Mouse (Mus musculus) MEL (cell line): ENCODE measurements around the gene Akr1cl.

ENCODE experiments used
- CTCF ChIP-seq, 3 experiments: IDR thresholded peaks in 2 of 3; conservative IDR thresholded peaks in 1 of 3; 2 replicates each; pipeline ENCODE4 v1.5.1; 2011 to 2012; ENCODE audit warnings: low read length in 3 of 3, low read depth in 2 of 3, mild to moderate bottlenecking in 2 of 3, improper control_type of control experiment in 1 of 3, inconsistent platforms in 1 of 3, mixed read lengths in 1 of 3, moderate library complexity in 1 of 3; ENCODE audit not compliant: control insufficient read depth in 1 of 3, insufficient read depth in 1 of 3, poor library complexity in 1 of 3, severe bottlenecking in 1 of 3
- MAX ChIP-seq: IDR thresholded peaks from 2 replicates; pipeline ENCODE4 v1.6.1; 2011; ENCODE audit warnings: low read length, improper control_type of control experiment
- ZC3H11A ChIP-seq: IDR thresholded peaks from 2 replicates; pipeline ENCODE4 v1.6.1; 2012; ENCODE audit warnings: low read depth, mild to moderate bottlenecking, inconsistent platforms, low read length, improper control_type of control experiment

DNA sequence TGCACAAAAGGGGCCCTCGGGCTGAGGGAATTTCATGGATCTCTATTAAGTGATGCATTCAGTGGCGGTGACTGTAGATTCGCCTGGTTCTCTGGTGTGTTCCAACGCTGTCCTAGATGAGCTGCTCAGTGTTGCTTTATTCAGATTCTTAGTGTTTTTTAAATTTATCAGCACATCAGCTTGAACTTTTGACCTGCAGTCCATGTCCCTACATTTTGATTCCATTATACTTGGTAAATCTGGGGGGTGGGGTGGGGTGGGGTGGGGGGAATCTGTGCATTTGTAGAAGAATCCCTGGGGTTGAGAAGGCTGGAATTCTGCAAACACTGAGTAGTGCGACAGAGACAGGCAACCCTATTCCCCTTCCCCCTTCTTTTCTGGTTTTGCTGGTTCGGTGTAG lies 41.0 kb upstream of the Akr1cl start, which contains the start of gene Crygc:
- TF ChIP-seq ZC3H11A, result no peak
- no peak for TF ChIP-seq MAX
- TF ChIP-seq CTCF (IDR thresholded peaks at IDR 0.05 in 2 of 3, conservative IDR thresholded peaks at IDR 0.05 in 1 of 3; ENCODE audit: control insufficient read depth in 1 of 3, insufficient read depth in 1 of 3, low read depth in 2 of 3, low read length in 3 of 3, poor library complexity in 1 of 3, severe bottlenecking in 1 of 3), result no peak
